Mouse (Mus musculus) embryonic facial prominence, embryonic 12.5 days (tissue): ENCODE data around the gene Sh3tc1. TPM values are rescaled to one million over a fixed set of nuclear protein-coding genes. Genes with fewer than 3 reads are reported as not detected.
A peak's percentile ranks its signal among the peaks of the same experiment; 100 is the strongest.

Source experiments
- ATAC-seq: fragments of 200-750 bp; cut with Nextera tagmentation; 2 replicates; pipeline ENCODE4 v1.8.0; 2017; ENCODE audit not compliant: insufficient number of reproducible peaks, insufficient read depth, low FRiP score, low TSS enrichment
- H3K27ac ChIP-seq: fragments of 300-500 bp; sonication (generic); 2 replicates; pipeline ENCODE4 v1.5.1; 2016; ENCODE audit warnings: mild to moderate bottlenecking
- H3K27me3 ChIP-seq: fragments of 300-500 bp; sonication (generic); 2 replicates; pipeline ENCODE4 v1.6.1; 2016; ENCODE audit warnings: mild to moderate bottlenecking, moderate library complexity
- H3K36me3 ChIP-seq: fragments of 300-500 bp; sonication (generic); 2 replicates; pipeline ENCODE4 v1.6.1; 2016; ENCODE audit warnings: mild to moderate bottlenecking
- H3K4me1 ChIP-seq: fragments of 300-500 bp; sonication (generic); 2 replicates; pipeline ENCODE4 v1.6.1; 2016
- H3K4me2 ChIP-seq: fragments of 300-500 bp; sonication (generic); replicated peaks from 2 replicates; pipeline ENCODE4 v1.6.1; 2016; ENCODE audit warnings: mild to moderate bottlenecking, moderate library complexity
- H3K4me3 ChIP-seq: fragments of 300-500 bp; sonication (generic); 2 replicates; pipeline ENCODE4 v1.5.1; 2016; ENCODE audit warnings: mild to moderate bottlenecking
- H3K9ac ChIP-seq: fragments of 300-500 bp; sonication (generic); 2 replicates; pipeline ENCODE4 v1.6.1; 2016; ENCODE audit warnings: mild to moderate bottlenecking, moderate library complexity
- H3K9me3 ChIP-seq: fragments of 300-500 bp; sonication (generic); 2 replicates; pipeline ENCODE4 v1.6.1; 2016; ENCODE audit warnings: mild to moderate bottlenecking, moderate library complexity
- WGBS: fragments of 180-500 bp; shearing (Covaris S2); methylation state at CpG from one replicate; pipeline ENCODE4 v1.1.7; 2016; 5-methylcytosine and 5-hydroxymethylcytosine counted together
- polyA plus RNA-seq: library from polyadenylated mRNA; unstranded; fragments of >200 nt; fragmentation: Nextera tagmentation; extraction: Ambion mirVana; gene quantifications from 2 replicates; pipeline ENCODE4 v1.2.1, GENCODE M21; 2016

The Sh3tc1 gene
- polyA plus RNA-seq, 1 experiment from 2014 or later: 5.4 TPM

GRCm38 (mm10) chr5:35695815-35696214, 44.0 kb downstream of the Sh3tc1 start:
- Histone ChIP-seq H3K9me3 (no peaks in the 10 kb centered on the region), H3K27me3 (peaks cover 2% of the 10 kb centered on the region; the same call in 1 of the 2 replicates), H3K4me2 (no peak overlapping the region), H3K9ac (no peak overlapping the region), H3K27ac (no peak overlapping the region), H3K4me1 (0 out of 2 replicates have a peak, but pooled peaks cover 3% of the 10 kb centered on the region), H3K36me3 (no peaks in the 10 kb centered on the region), H3K4me3 (no peak overlapping the region)
- 18% methylated on average over 5 of the region's 5 CpGs for WGBS
- ATAC-seq: no peak

DNA sequence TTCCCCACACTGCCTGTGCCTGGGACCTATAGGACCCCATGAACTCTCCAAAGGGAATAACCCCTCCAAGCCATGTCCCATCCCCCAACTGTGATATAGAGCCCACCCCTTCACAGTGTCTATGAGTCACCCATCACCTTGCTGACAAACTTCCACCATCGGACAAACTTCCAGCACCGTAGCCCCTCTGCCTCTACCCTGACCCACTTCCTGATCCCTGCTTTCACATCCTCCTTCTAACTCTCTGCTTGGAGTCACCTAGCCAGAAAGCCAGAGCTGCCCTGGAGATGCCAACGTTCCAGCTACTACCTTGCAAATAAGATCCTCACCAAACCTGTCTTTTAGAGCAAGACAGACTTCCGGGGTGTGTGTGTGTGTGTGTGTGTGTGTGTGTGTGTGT, 46.1 kb downstream of the Sh3tc1 start:
- Histone ChIP-seq H3K36me3 (no peaks in the 10 kb centered on the region), H3K9me3 (no peaks in the 10 kb centered on the region), H3K27ac (no peak overlapping the region), H3K4me1 (0 out of 2 replicates have a peak, but pooled peaks cover 3% of the 10 kb centered on the region), H3K9ac (no peak overlapping the region), H3K4me3 (no peak overlapping the region), H3K27me3 (peaks cover 2% of the 10 kb centered on the region; the same call in 1 of the 2 replicates), H3K4me2 (no peak overlapping the region)
- ATAC-seq: no peak
- 89% methylated on average over 4 of the region's 4 CpGs for WGBS

- Histone ChIP-seq H3K9ac (no peak overlapping the region), H3K4me3 (no peak overlapping the region), H3K4me1 (peaks cover 6% of the 10 kb centered on the region; the same call in 1 of the 2 replicates), H3K36me3 (no peaks in the 10 kb centered on the region), H3K27ac (no peak overlapping the region), H3K4me2 (no peak overlapping the region), H3K9me3 (no peaks in the 10 kb centered on the region), H3K27me3 (0 out of 2 replicates have a peak, but pooled peaks cover 2% of the 10 kb centered on the region)
- WGBS: 57% methylated on average over 11 of the region's 11 CpGs
- ATAC-seq: no peak
Observed at GRCm38 (mm10) chr5:35691246-35691645, 48.5 kb downstream of the Sh3tc1 start.

DNA sequence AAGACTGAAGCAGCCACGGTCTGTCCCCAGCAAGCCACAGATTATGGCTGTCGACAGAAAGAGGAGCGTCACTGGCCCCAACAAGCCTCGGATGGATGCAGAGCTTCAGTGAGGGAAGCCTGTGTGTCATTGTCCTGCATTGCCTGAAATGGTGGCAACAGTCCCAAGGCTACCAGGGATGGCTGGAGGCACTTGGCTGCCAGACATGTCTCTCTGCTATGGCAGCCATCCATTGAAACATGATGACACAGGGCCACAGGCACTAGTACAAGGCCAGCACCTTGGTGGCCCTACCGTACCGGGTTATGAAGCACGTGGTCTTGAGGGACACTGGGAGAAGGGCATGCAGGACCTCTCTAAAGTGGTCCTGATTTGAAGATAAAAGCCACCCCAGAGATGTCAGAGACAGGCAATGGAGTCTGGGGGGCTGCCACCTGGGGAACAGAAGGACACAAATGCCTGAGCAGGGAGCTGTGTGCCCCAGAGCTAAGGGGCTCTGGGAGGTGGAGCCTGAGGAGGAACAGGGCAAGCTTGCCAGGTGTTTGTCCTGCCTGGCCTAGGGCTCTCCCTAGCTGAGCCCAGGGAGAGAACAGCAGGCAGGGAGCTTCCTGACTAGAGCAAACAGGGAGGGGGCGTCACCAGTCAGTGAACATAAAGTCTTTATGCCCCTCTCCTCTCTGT, 49.2 kb downstream of the Sh3tc1 start:
- Histone ChIP-seq H3K9ac (no peak overlapping the region), H3K4me3 (no peak overlapping the region), H3K36me3 (no peaks in the 10 kb centered on the region), H3K4me2 (no peak overlapping the region), H3K9me3 (no peaks in the 10 kb centered on the region), H3K27me3 (0 out of 2 replicates have a peak, but pooled peaks cover 2% of the 10 kb centered on the region), H3K27ac (no peak overlapping the region), H3K4me1 (peaks cover 6% of the 10 kb centered on the region; the same call in 1 of the 2 replicates)
- ATAC-seq: no peak
- WGBS: 81% methylated on average over 8 of the region's 8 CpGs

DNA sequence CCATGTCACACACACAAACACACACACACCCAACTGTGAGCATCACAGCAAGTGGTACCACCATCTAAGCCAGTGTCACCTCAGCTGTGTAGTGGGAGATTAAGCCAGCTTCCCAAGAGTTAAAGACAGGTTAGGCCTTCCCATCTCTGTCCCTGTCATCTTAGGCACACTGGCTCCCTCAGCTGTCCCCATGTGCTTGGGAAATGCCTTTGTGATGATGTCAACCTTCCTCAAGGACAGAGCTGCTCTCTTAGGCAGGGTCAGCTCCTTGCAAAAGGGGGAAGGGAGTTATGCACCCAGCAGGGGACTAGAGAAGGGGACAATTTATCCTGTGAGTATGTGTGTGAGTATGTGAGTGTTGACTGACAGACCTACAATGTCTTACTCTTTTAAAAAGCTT, 50.4 kb downstream of the Sh3tc1 start:
- H3K4me2 ChIP-seq: no peak overlapping the region
- peaks cover 6% of the 10 kb centered on the region; the same call in 1 of the 2 replicates for H3K4me1 ChIP-seq
- no peaks in the 10 kb centered on the region for H3K9me3 ChIP-seq
- H3K9ac ChIP-seq: no peak overlapping the region
- no peaks in the 10 kb centered on the region for H3K36me3 ChIP-seq
- H3K4me3 ChIP-seq: no peak overlapping the region
- no peak for ATAC-seq
- no peak overlapping the region for H3K27ac ChIP-seq
- 0 out of 2 replicates have a peak, but pooled peaks cover 2% of the 10 kb centered on the region for H3K27me3 ChIP-seq

- 0 out of 2 replicates have a peak, but pooled peaks cover 2% of the 10 kb centered on the region for H3K27me3 ChIP-seq
- H3K9me3 ChIP-seq: no peaks in the 10 kb centered on the region
- no peak overlapping the region for H3K4me2 ChIP-seq
- H3K36me3 ChIP-seq: no peaks in the 10 kb centered on the region
- H3K4me1 ChIP-seq: peaks cover 6% of the 10 kb centered on the region; the same call in 1 of the 2 replicates
- no peak overlapping the region for H3K4me3 ChIP-seq
- no peak overlapping the region for H3K27ac ChIP-seq
- no peak for ATAC-seq
- H3K9ac ChIP-seq: no peak overlapping the region
- WGBS: 76% methylated on average over 2 of the region's 2 CpGs
Observed at GRCm38 (mm10) chr5:35688851-35689250, 50.9 kb downstream of the Sh3tc1 start.

GRCm38 (mm10) chr5:35687098-35687497, 52.7 kb downstream of the Sh3tc1 start:
- Histone ChIP-seq H3K4me1 (peaks cover 6% of the 10 kb centered on the region; the same call in 1 of the 2 replicates), H3K9ac (no peak overlapping the region), H3K4me2 (no peak overlapping the region), H3K9me3 (no peaks in the 10 kb centered on the region), H3K4me3 (no peak overlapping the region), H3K36me3 (no peaks in the 10 kb centered on the region), H3K27me3 (no peaks in the 10 kb centered on the region), H3K27ac (no peak overlapping the region)
- ATAC-seq: no peak
- WGBS: 48% methylated on average over 5 of the region's 5 CpGs

DNA sequence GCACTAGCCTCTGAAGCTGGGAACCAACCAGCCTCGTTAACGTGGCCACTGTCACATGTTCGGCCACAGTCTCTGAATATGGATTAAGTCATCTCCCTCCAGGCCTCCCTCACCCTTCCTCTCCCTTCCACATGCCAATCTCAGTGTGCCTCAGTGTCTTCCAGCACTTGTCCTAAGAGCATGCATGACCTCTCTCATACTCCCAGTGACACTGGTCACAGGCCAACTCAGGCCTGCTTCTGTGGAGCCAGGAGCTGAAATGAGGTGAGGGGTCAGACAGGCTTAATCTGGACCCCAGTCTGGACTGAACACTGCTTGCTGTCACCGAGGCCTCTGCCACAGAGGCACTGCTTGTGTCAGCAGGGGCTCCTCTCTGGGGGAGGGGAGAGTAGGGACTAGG, 53.5 kb downstream of the Sh3tc1 start:
- no peaks in the 10 kb centered on the region for H3K9me3 ChIP-seq
- H3K4me2 ChIP-seq: no peak overlapping the region
- H3K27ac ChIP-seq: no peak overlapping the region
- H3K4me3 ChIP-seq: no peak overlapping the region
- no peak overlapping the region for H3K9ac ChIP-seq
- no peaks in the 10 kb centered on the region for H3K27me3 ChIP-seq
- H3K4me1 ChIP-seq: peaks cover 3% of the 10 kb centered on the region; the same call in 1 of the 2 replicates
- no peaks in the 10 kb centered on the region for H3K36me3 ChIP-seq
- no peak for ATAC-seq
- 69% methylated on average over 4 of the region's 4 CpGs for WGBS

- peaks cover 12% of the 10 kb centered on the region for H3K27me3 ChIP-seq
- H3K4me2 ChIP-seq: no peak overlapping the region
- H3K4me3 ChIP-seq: no peak overlapping the region
- no peak overlapping the region for H3K27ac ChIP-seq
- ATAC-seq: no peak
- H3K4me1 ChIP-seq: peaks cover 3% of the 10 kb centered on the region; the same call in 1 of the 2 replicates
- WGBS: 70% methylated on average over 3 of the region's 3 CpGs
- no peaks in the 10 kb centered on the region for H3K9me3 ChIP-seq
- H3K36me3 ChIP-seq: no peaks in the 10 kb centered on the region
- H3K9ac ChIP-seq: no peak overlapping the region
Observed at GRCm38 (mm10) chr5:35685079-35685478, 54.7 kb downstream of the Sh3tc1 start.

GRCm38 (mm10) chr5:35680958-35681357, 58.8 kb downstream of the Sh3tc1 start:
- 69% methylated on average over 2 of the region's 2 CpGs for WGBS
- H3K27me3 ChIP-seq: peaks cover 50% of the 10 kb centered on the region
- no peak overlapping the region for H3K4me3 ChIP-seq
- H3K27ac ChIP-seq: no peak overlapping the region
- no peak overlapping the region for H3K4me2 ChIP-seq
- no peak overlapping the region for H3K9ac ChIP-seq
- no peaks in the 10 kb centered on the region for H3K36me3 ChIP-seq
- no peaks in the 10 kb centered on the region for H3K9me3 ChIP-seq
- ATAC-seq: no peak
- peaks cover 4% of the 10 kb centered on the region for H3K4me1 ChIP-seq

GRCm38 (mm10) chr5:35679256-35680155, 60.3 kb downstream of the Sh3tc1 start, which contains the start of gene Htra3:
Gene Htra3 (minus strand): TSS chr5:35679782.
- peak within 1 kb of the TSS; percentile 93 for H3K4me2 ChIP-seq
- H3K9ac ChIP-seq: peak within 1 kb of the TSS; percentile 46

More at GRCm38 (mm10) chr5:35679256-35680155, 60.3 kb downstream of the Sh3tc1 start, which contains the start of gene Htra3:
- H3K4me1 ChIP-seq: peaks cover 6% of the 10 kb centered on the region
- H3K27ac ChIP-seq: no peak within 1 kb of the TSS
- ATAC-seq: no peak
- WGBS: 10% methylated on average over 42 of the region's 42 CpGs
- H3K9me3 ChIP-seq: no peaks in the 10 kb centered on the region
- H3K27me3 ChIP-seq: peaks cover 50% of the 10 kb centered on the region
- no peaks in the 10 kb centered on the region for H3K36me3 ChIP-seq
- peak within 1 kb of the TSS; percentile 53 for H3K4me3 ChIP-seq
